Mouse (Mus musculus): ENCODE measurements at regions not wholly inside any gene's neighbourhood (a gene's known extent, or its start where the extent isn't known, plus 50 kb on each side); places are given as distances from the start of the nearest gene placed in this dataset.

- TF ChIP-seq CTCF (IDR thresholded peaks at IDR 0.05; ENCODE audit: insufficient read depth, low read depth, low read length): no peak
- no peak for TF ChIP-seq POLR2A (IDR thresholded peaks at IDR 0.05; ENCODE audit: insufficient read depth, low read depth, low read length)
These were observed 86.6 kb downstream of the Fam76b start for GRCm38 (mm10) chr9:13914131-13914530.
